Mouse (Mus musculus): ENCODE data around the gene Rtl8b. TPM values are rescaled to one million over a fixed set of nuclear protein-coding genes. Genes with fewer than 3 reads are reported as not detected.

The Rtl8b gene
- polyA plus RNA-seq (2014; fragmentation: Illumina TruSeq; extraction: RNeasy Lipid Tissue Mini Kit (QIAGEN cat#74804); ENCODE audit: insufficient read depth, low read depth, low replicate concordance) = 145 TPM

DNA sequence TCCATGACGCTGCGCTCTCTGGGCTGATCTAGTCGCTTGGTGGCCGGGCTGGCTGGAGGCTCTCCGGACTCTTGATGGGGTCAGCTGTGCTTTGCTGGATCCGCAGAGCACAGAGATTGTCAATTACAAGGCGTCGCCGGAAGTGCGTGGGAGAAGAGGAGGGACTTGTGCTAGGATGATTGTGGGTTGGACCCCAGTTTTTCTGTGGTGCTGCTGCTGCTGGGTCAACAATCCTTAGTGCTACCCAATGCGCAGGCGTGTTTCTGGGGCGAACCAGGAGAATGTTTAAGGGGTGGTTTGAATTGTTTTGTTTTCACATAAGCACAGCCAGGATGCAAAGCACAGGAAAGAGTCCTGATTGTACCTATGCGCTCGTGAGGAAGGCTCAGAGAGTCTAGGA lies at the start of gene Rtl8b:
Gene Rtl8b (minus strand): TSS at position 115 of the 400 bp plus-strand sequence.

DNA sequence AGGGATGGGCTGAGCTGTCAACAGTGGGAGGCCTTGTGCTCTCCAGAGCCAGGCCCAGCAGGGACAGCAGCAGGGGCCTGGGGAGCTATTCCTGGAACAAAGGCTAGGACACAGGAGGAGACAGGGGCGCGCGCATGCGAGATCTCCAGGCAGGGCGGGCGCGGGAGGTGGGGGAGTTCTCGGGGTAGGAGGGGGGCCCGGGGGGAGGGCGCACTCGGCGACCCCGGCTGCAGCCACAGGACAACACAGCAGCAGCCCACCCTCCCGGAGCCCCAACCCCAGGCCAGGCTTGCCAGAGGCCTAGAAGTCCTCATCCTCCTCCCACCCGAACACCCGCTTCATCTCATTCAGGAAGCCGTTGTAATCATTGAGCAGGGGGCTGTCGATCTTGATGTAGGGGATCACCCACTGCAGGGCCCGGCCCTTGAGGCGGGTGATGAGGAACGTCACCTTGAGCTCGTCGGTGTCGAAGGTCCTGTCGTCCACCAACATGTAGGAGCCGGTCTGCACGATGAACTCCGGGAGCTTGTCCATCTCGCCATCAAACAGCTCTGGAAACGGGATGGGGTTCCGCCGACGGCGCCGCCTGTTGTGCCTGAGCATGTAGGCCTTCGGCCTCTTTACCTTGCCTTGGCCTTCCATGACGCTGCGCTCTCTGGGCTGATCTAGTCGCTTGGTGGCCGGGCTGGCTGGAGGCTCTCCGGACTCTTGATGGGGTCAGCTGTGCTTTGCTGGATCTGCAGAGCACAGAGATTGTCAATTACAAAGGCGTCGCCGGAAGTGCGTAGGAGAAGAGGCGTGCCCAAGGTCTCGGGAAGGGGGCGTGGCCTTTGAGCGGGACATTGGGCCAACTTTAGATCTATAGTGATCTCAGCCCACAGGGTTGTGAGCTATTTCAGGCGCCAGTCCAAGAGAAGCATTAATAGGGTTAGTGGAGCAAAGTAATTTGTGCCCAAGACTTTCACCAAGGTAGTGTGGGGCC lies 26.9 kb downstream of the Rtl8b start, which contains the start of gene Rtl8a:
Gene Rtl8a (minus strand): TSS at position 703 of the 982 bp plus-strand sequence.

Other genes starting within 250 kb of the Rtl8b start
- not detected for gene Etd, start 235.5 kb downstream of the Rtl8b start, polyA plus RNA-seq (2014; fragmentation: Illumina TruSeq; extraction: RNeasy Lipid Tissue Mini Kit (QIAGEN cat#74804); ENCODE audit: insufficient read depth, low read depth, low replicate concordance)
- 21.4 TPM for gene Rtl8c, start 62.4 kb downstream of the Rtl8b start, polyA plus RNA-seq (2014; fragmentation: Illumina TruSeq; extraction: RNeasy Lipid Tissue Mini Kit (QIAGEN cat#74804); ENCODE audit: insufficient read depth, low read depth, low replicate concordance)
- gene Gm14597, start 61.4 kb downstream of the Rtl8b start, polyA plus RNA-seq (2014; fragmentation: Illumina TruSeq; extraction: RNeasy Lipid Tissue Mini Kit (QIAGEN cat#74804); ENCODE audit: insufficient read depth, low read depth, low replicate concordance) = not detected
- gene Rtl8a, start 26.7 kb downstream of the Rtl8b start, polyA plus RNA-seq (2014; fragmentation: Illumina TruSeq; extraction: RNeasy Lipid Tissue Mini Kit (QIAGEN cat#74804); ENCODE audit: insufficient read depth, low read depth, low replicate concordance) = 180 TPM
- gene 4930502E18Rik, start 54.4 kb upstream of the Rtl8b start, polyA plus RNA-seq (2014; fragmentation: Illumina TruSeq; extraction: RNeasy Lipid Tissue Mini Kit (QIAGEN cat#74804); ENCODE audit: insufficient read depth, low read depth, low replicate concordance) = 0.17 TPM
- gene 1700013H16Rik, start 87.4 kb upstream of the Rtl8b start, polyA plus RNA-seq (2014; fragmentation: Illumina TruSeq; extraction: RNeasy Lipid Tissue Mini Kit (QIAGEN cat#74804); ENCODE audit: insufficient read depth, low read depth, low replicate concordance) = not detected
- gene Zfp36l3, start 106.0 kb upstream of the Rtl8b start, polyA plus RNA-seq (2014; fragmentation: Illumina TruSeq; extraction: RNeasy Lipid Tissue Mini Kit (QIAGEN cat#74804); ENCODE audit: insufficient read depth, low read depth, low replicate concordance) = not detected
- 8.0 TPM for gene Xlr, start 127.3 kb upstream of the Rtl8b start, polyA plus RNA-seq (2014; fragmentation: Illumina TruSeq; extraction: RNeasy Lipid Tissue Mini Kit (QIAGEN cat#74804); ENCODE audit: insufficient read depth, low read depth, low replicate concordance)

Measured in lung, adult 10 weeks (tissue).